In genomic region chr7:80033064-80033717, GRCm38 (mm10) we compare ENCODE assay signal across 8 mouse cellular contexts. TPM values are rescaled to one million over a fixed set of nuclear protein-coding genes. Genes with fewer than 3 reads are reported as not detected.
A peak's percentile ranks its signal among the peaks of the same experiment; 100 is the strongest.
DNase-seq lines count a peak whose midpoint lies in the region; ATAC-seq and TF ChIP-seq lines count a peak whose summit lies in the region.
"Had no signal": no experiment of that assay in that cellular context is flagged by ENCODE, and none has a peak within 500 bp of the region (broad histone marks: within the 10 kb centered on the region; RNA-seq: fewer than 3 reads in every experiment).

No protein-coding gene starts in this region.

- 3% methylated on average over 9 of the region's 9 CpGs for WGBS in liver, adult 2 months
- 37% methylated on average over 9 of the region's 9 CpGs for WGBS in intestine, postnatal 0 days
- 64% methylated on average over 9 of the region's 9 CpGs for WGBS in stomach, postnatal 0 days

- peak overlapping the region; percentile 61 for H3K9ac ChIP-seq in liver, adult 2 months (ENCODE audit: low read depth, low read length)
- H3K9ac ChIP-seq in intestine, postnatal 0 days (ENCODE audit: low read depth, low read length), result peak overlapping the region; percentile 27; the same call in 1 of the 2 replicates
- no peak overlapping the region for H3K9ac ChIP-seq in stomach, postnatal 0 days (ENCODE audit: low read length)

- no peak overlapping the region for H3K4me3 ChIP-seq in liver, adult 2 months (ENCODE audit: insufficient read depth, low read depth, low read length)
- H3K4me3 ChIP-seq in intestine, postnatal 0 days (ENCODE audit: low read depth, low read length), result no peak overlapping the region; the same call in 1 of the 2 replicates
- no peak overlapping the region for H3K4me3 ChIP-seq in stomach, postnatal 0 days (ENCODE audit: low read depth, low read length)

- ATAC-seq in intestine, postnatal 0 days, result peak; percentile 56
- ATAC-seq in stomach, postnatal 0 days (ENCODE audit: low FRiP score, low TSS enrichment), result no peak

- H3K36me3 ChIP-seq in liver, adult 2 months (ENCODE audit: control insufficient read depth, insufficient read depth, low read length), result no peaks in the 10 kb centered on the region
- H3K36me3 ChIP-seq in intestine, postnatal 0 days (ENCODE audit: control insufficient read depth, insufficient read depth), result no peaks in the 10 kb centered on the region
- no peaks in the 10 kb centered on the region for H3K36me3 ChIP-seq in stomach, postnatal 0 days (ENCODE audit: control insufficient read depth, insufficient read depth, low read length)

- peak; percentile 64 for DNase-seq in liver, adult 2 months (ENCODE audit: extremely low read depth, low read depth, low spot score)
- DNase-seq in liver, result no peak
- DNase-seq in T-cell, adult 2 months (ENCODE audit: low spot score), result peak; percentile 42
- DNase-seq in stomach, postnatal 0 days (ENCODE audit: low spot score), result no peak
- no peak for DNase-seq in gastrocnemius, postnatal 25 days
- DNase-seq in gastrocnemius, postnatal 10 days, result no peak
- DNase-seq: cerebellum, adult 9-11 months had no signal

- peaks cover 51% of the 10 kb centered on the region for H3K4me1 ChIP-seq in liver, adult 2 months (ENCODE audit: control insufficient read depth, insufficient read depth, low read length)
- H3K4me1 ChIP-seq in intestine, postnatal 0 days (replicated peaks; ENCODE audit: control insufficient read depth, insufficient read depth, low read length), result peaks cover 9% of the 10 kb centered on the region
- H3K4me1 ChIP-seq in stomach, postnatal 0 days (replicated peaks; ENCODE audit: control insufficient read depth, insufficient read depth), result peaks cover 14% of the 10 kb centered on the region; the same call in 1 of the 2 replicates

- peaks cover 48% of the 10 kb centered on the region; the same call in 1 of the 2 replicates for H3K79me2 ChIP-seq in liver, adult 2 months (ENCODE audit: control insufficient read depth, insufficient read depth, low read length)

- no peaks in the 10 kb centered on the region for H3K9me3 ChIP-seq in intestine, postnatal 0 days (ENCODE audit: control insufficient read depth)
- no peaks in the 10 kb centered on the region for H3K9me3 ChIP-seq in stomach, postnatal 0 days (ENCODE audit: control insufficient read depth, low read length)

- no peak for TF ChIP-seq EP300 in stomach, postnatal 0 days (optimal IDR thresholded peaks at IDR 0.05)

- H3K27ac ChIP-seq in liver, adult 2 months (replicated peaks; ENCODE audit: insufficient read depth, low read depth, low read length), result peak overlapping the region; percentile 99
- H3K27ac ChIP-seq in intestine, postnatal 0 days (ENCODE audit: low read depth, low read length), result peak overlapping the region; percentile 89
- no peak overlapping the region; the same call in 1 of the 2 replicates for H3K27ac ChIP-seq in stomach, postnatal 0 days (replicated peaks)

- no peak for TF ChIP-seq CTCF in liver, adult 2 months (IDR thresholded peaks at IDR 0.05; ENCODE audit: low read depth, low read length)
- TF ChIP-seq CTCF in intestine, postnatal 0 days (IDR thresholded peaks at IDR 0.05; ENCODE audit: low read depth), result no peak
- no peak for TF ChIP-seq CTCF in stomach, postnatal 0 days (IDR thresholded peaks at IDR 0.05; ENCODE audit: low read depth)

- H3K4me2 ChIP-seq in intestine, postnatal 0 days (replicated peaks; ENCODE audit: low read depth), result peak overlapping the region; percentile 46
- peak overlapping the region; percentile 25; the same call in 1 of the 2 replicates for H3K4me2 ChIP-seq in stomach, postnatal 0 days (replicated peaks; ENCODE audit: low read depth)

- H3K27me3 ChIP-seq in liver, adult 2 months (ENCODE audit: control insufficient read depth, insufficient read depth, low read length), result no peaks in the 10 kb centered on the region
- H3K27me3 ChIP-seq in intestine, postnatal 0 days (replicated peaks; ENCODE audit: control insufficient read depth, insufficient read depth, low read length), result no peaks in the 10 kb centered on the region
- no peaks in the 10 kb centered on the region for H3K27me3 ChIP-seq in stomach, postnatal 0 days (ENCODE audit: control insufficient read depth, insufficient read depth, low read length)

- TF ChIP-seq POLR2A in liver, adult 2 months (IDR thresholded peaks at IDR 0.05; ENCODE audit: extremely low read depth, insufficient read depth, low read length), result no peak

RNA-seq across cellular contexts. Expression of gene Zfp710, which starts 8.6 kb away (rescaled TPM):
- 5.4 and 5.6 TPM in 2 replicates for total RNA-seq in liver, adult 2 months (2014; rRNA removed)
- polyA plus RNA-seq in liver, adult 2 months (2012; rRNA removed), result 9.7 and 12.7 TPM in 2 replicates
- polyA plus RNA-seq in intestine, postnatal 0 days (2015; fragmentation: Nextera tagmentation; extraction: Ambion mirVana), result 8.5 and 9.4 TPM in 2 replicates
- polyA plus RNA-seq in stomach, postnatal 0 days (2015; fragmentation: Nextera tagmentation; extraction: Ambion mirVana), result 10.3 and 12.0 TPM in 2 replicates
- total RNA-seq in gastrocnemius, postnatal 25 days (2021), result 10 to 100 TPM; 20.8 to 27.9 TPM
- total RNA-seq in gastrocnemius, postnatal 10 days (2021), result 10 to 100 TPM; 14.2 to 16.7 TPM

Comparison
In these comparisons a context has a peak if more than half of its experiments do, and no peak if none do; other contexts are left out.
1. DNase-seq: peak in liver, adult 2 months (single experiment) and T-cell, adult 2 months (single experiment); none in liver (single experiment), stomach, postnatal 0 days (single experiment), gastrocnemius, postnatal 25 days (single experiment) and gastrocnemius, postnatal 10 days (single experiment).